In genomic region chr9:29779739-29780138, GRCm38 (mm10) we compare ENCODE assay signal across 17 mouse cellular contexts.
DNase-seq lines count a peak whose midpoint lies in the region; TF ChIP-seq lines count a peak whose summit lies in the region.
"Had no signal": no experiment of that assay in that cellular context is flagged by ENCODE, and none has a peak within 500 bp of the region (broad histone marks: within the 10 kb centered on the region; RNA-seq: fewer than 3 reads in every experiment).

No protein-coding gene starts in this region.

- DNase-seq in frontal cortex, postnatal 36 days (ENCODE audit: low spot score in 2 of 2) = peak; percentile 20 to 31
- DNase-seq in frontal cortex, postnatal 14 days (ENCODE audit: low spot score in 2 of 2) = no peak
- no peak for DNase-seq in layer of hippocampus, adult 2 months (ENCODE audit: low spot score in 2 of 2)
- no peak for DNase-seq in layer of hippocampus, postnatal 25 days (ENCODE audit: extremely low spot score in 1 of 2, low spot score in 1 of 2)
- DNase-seq in brain, adult 2 months (ENCODE audit: low read depth, low spot score) = peak; percentile 51
- no peak for DNase-seq in lung, postnatal 25 days (ENCODE audit: low spot score)
- DNase-seq: adrenal gland, adult 2 months; adrenal gland, postnatal 10 days; adrenal gland, postnatal 25 days; cerebellum, adult 11-12 months; cerebellum, adult 2 months; cerebellum, adult 9-10 months; cerebellum, postnatal 25 days had no signal

- H3K4me3 ChIP-seq in layer of hippocampus, adult 2 months = no peak overlapping the region
- H3K4me3 ChIP-seq: embryonic facial prominence, embryonic 10.5 days; embryonic facial prominence, embryonic 12.5 days; forebrain, embryonic 13.5 days; forebrain, embryonic 15.5 days had no signal

- peak overlapping the region; percentile 49; the same call in 1 of the 2 replicates for H3K27ac ChIP-seq in layer of hippocampus, adult 2 months
- H3K27ac ChIP-seq: embryonic facial prominence, embryonic 10.5 days; embryonic facial prominence, embryonic 12.5 days; forebrain, embryonic 13.5 days; forebrain, embryonic 15.5 days had no signal

- TF ChIP-seq CTCF in layer of hippocampus, adult 2 months (conservative IDR thresholded peaks at IDR 0.05) = no peak

Comparison
In these comparisons a context has a peak if more than half of its experiments do, and no peak if none do; other contexts are left out.
1. DNase-seq: peak in frontal cortex, postnatal 36 days (2 of 2) and brain, adult 2 months (single experiment); none in frontal cortex, postnatal 14 days (0 of 2), layer of hippocampus, adult 2 months (0 of 2), layer of hippocampus, postnatal 25 days (0 of 2) and lung, postnatal 25 days (single experiment).